In genomic region chrX:139832464-139832863, GRCm38 (mm10) we compare ENCODE assay signal across 10 mouse cellular contexts. TPM values are rescaled to one million over a fixed set of nuclear protein-coding genes. Genes with fewer than 3 reads are reported as not detected.
DNase-seq lines count a peak whose midpoint lies in the region; ATAC-seq lines count a peak whose summit lies in the region.
"Had no signal": no experiment of that assay in that cellular context is flagged by ENCODE, and none has a peak within 500 bp of the region (broad histone marks: within the 10 kb centered on the region; RNA-seq: fewer than 3 reads in every experiment).

No protein-coding gene starts in this region.

- peak; percentile 7 to 59 for DNase-seq in heart, adult 18-20 months
- no peak for DNase-seq in heart, postnatal 25 days (ENCODE audit: low spot score)
- DNase-seq in ES-CJ7 (ENCODE audit: low read depth, low spot score), result peak; percentile 46
- DNase-seq in c-Kit-positive CD71-positive TER-119-positive erythroid progenitor cells, embryonic 14.5 days (ENCODE audit: low spot score), result peak; percentile 61
- peak; percentile 59 for DNase-seq in forebrain, embryonic 14.5 days (ENCODE audit: low spot score)
- peak; percentile 61 for DNase-seq in kidney, postnatal 4 days
- DNase-seq in liver, embryonic 13.5 days, result peak; percentile 41
- DNase-seq in right cerebral cortex, adult 2 months (ENCODE audit: low spot score in 2 of 2), result peak; percentile 34 to 46

- no peak overlapping the region for H3K9ac ChIP-seq in forebrain, embryonic 14.5 days (ENCODE audit: low read length)
- H3K9ac ChIP-seq in liver, embryonic 13.5 days, result no peak overlapping the region
- H3K9ac ChIP-seq: limb, embryonic 12.5 days; stomach, embryonic 15.5 days had no signal

- no peak for ATAC-seq in forebrain, embryonic 14.5 days
- no peak for ATAC-seq in liver, embryonic 13.5 days (ENCODE audit: low read depth)

- no peak overlapping the region for H3K27ac ChIP-seq in forebrain, embryonic 14.5 days (ENCODE audit: low read depth, low read length)
- no peak overlapping the region for H3K27ac ChIP-seq in liver, embryonic 13.5 days
- H3K27ac ChIP-seq: limb, embryonic 12.5 days; stomach, embryonic 15.5 days had no signal

- intact Hi-C loops in heart, postnatal 25 days (cut with DNase I), result loop anchor here (2.0 to 10.0 kb wide), 3 partner anchors 58 to 458 kb away; no protein-coding TSS in a partner anchor

- no peaks in the 10 kb centered on the region for H3K9me3 ChIP-seq in forebrain, embryonic 14.5 days (replicated peaks; ENCODE audit: control insufficient read depth, low read length)
- no peaks in the 10 kb centered on the region for H3K9me3 ChIP-seq in liver, embryonic 13.5 days (replicated peaks)
- H3K9me3 ChIP-seq: limb, embryonic 12.5 days; stomach, embryonic 15.5 days had no signal

- 25% methylated on average over 5 of the region's 5 CpGs for WGBS in forebrain, embryonic 14.5 days
- 10% methylated on average over 5 of the region's 5 CpGs for WGBS in liver, embryonic 13.5 days (ENCODE audit: insufficient replicate concordance)

- no peak overlapping the region for H3K4me3 ChIP-seq in forebrain, embryonic 14.5 days (ENCODE audit: low read depth, low read length)
- no peak overlapping the region for H3K4me3 ChIP-seq in liver, embryonic 13.5 days (replicated peaks)
- H3K4me3 ChIP-seq: limb, embryonic 12.5 days; stomach, embryonic 15.5 days had no signal

- H3K27me3 ChIP-seq in forebrain, embryonic 14.5 days (replicated peaks; ENCODE audit: control insufficient read depth, insufficient read depth, low read length), result no peaks in the 10 kb centered on the region
- no peaks in the 10 kb centered on the region for H3K27me3 ChIP-seq in liver, embryonic 13.5 days
- H3K27me3 ChIP-seq: stomach, embryonic 15.5 days had no signal

- no peaks in the 10 kb centered on the region for H3K36me3 ChIP-seq in forebrain, embryonic 14.5 days (ENCODE audit: control insufficient read depth, insufficient read depth, low read length)
- H3K36me3 ChIP-seq in liver, embryonic 13.5 days, result no peaks in the 10 kb centered on the region
- H3K36me3 ChIP-seq: limb, embryonic 12.5 days; stomach, embryonic 15.5 days had no signal

- H3K4me1 ChIP-seq in forebrain, embryonic 14.5 days (ENCODE audit: control insufficient read depth, insufficient read depth, low read length), result no peaks in the 10 kb centered on the region
- peaks cover 6% of the 10 kb centered on the region for H3K4me1 ChIP-seq in liver, embryonic 13.5 days (replicated peaks)
- H3K4me1 ChIP-seq: limb, embryonic 12.5 days; stomach, embryonic 15.5 days had no signal

- H3K4me2 ChIP-seq in forebrain, embryonic 14.5 days (ENCODE audit: low read length), result no peak overlapping the region
- no peak overlapping the region for H3K4me2 ChIP-seq in liver, embryonic 13.5 days
- H3K4me2 ChIP-seq: limb, embryonic 12.5 days; stomach, embryonic 15.5 days had no signal

RNA-seq across cellular contexts. Expression of gene Cldn2, which starts 31.8 kb away (rescaled TPM):
- not detected for total RNA-seq in heart, adult 18-20 months (2021)
- total RNA-seq in heart, postnatal 25 days (2021), result not detected
- polyA plus RNA-seq in forebrain, embryonic 14.5 days (2014; fragmentation: Nextera tagmentation; extraction: Ambion mirVana), result 0.56 and 0.61 TPM in 2 replicates
- polyA plus RNA-seq in liver, embryonic 13.5 days (2015; fragmentation: Nextera tagmentation; extraction: Ambion mirVana), result 0.25 and 0.32 TPM in 2 replicates
- polyA plus RNA-seq: limb, embryonic 12.5 days had no signal

RNA-seq across cellular contexts. Expression of gene Morc4, which starts 39.0 kb away (rescaled TPM):
- total RNA-seq in heart, adult 18-20 months (2021), result 1 to 10 TPM; 4.6 to 6.0 TPM
- total RNA-seq in heart, postnatal 25 days (2021), result 1 to 10 TPM; 5.2 to 5.3 TPM
- polyA plus RNA-seq in forebrain, embryonic 14.5 days (2014; fragmentation: Nextera tagmentation; extraction: Ambion mirVana), result 2.0 and 3.1 TPM in 2 replicates
- polyA plus RNA-seq in liver, embryonic 13.5 days (2015; fragmentation: Nextera tagmentation; extraction: Ambion mirVana), result 11.3 and 15.0 TPM in 2 replicates

RNA-seq across cellular contexts. Expression of gene Ripply1, which starts 50.3 kb away (rescaled TPM):
- not detected for total RNA-seq in heart, adult 18-20 months (2021)
- total RNA-seq in heart, postnatal 25 days (2021), result not detected
- not detected in 2 replicates for polyA plus RNA-seq in forebrain, embryonic 14.5 days (2014; fragmentation: Nextera tagmentation; extraction: Ambion mirVana)
- polyA plus RNA-seq in liver, embryonic 13.5 days (2015; fragmentation: Nextera tagmentation; extraction: Ambion mirVana), result not detected in 2 replicates
- polyA plus RNA-seq: limb, embryonic 12.5 days; stomach, embryonic 15.5 days had no signal
